Mouse (Mus musculus): ENCODE results near the gene Bri3. TPM values are rescaled to one million over a fixed set of nuclear protein-coding genes. Genes with fewer than 3 reads are reported as not detected.

Gene Bri3
- polyA plus RNA-seq, 1 experiment from 2014 or later: 313 TPM

GRCm38 (mm10) chr5:144341085-144341484 is 96.8 kb downstream of the Bri3 start:
- Histone ChIP-seq H3K4me2 (replicated peaks; ENCODE audit: low read depth) (no peak overlapping the region), H3K4me3 (ENCODE audit: low read depth, low read length) (no peak overlapping the region), H3K9me3 (ENCODE audit: control insufficient read depth) (no peaks in the 10 kb centered on the region), H3K36me3 (ENCODE audit: control insufficient read depth, insufficient read depth) (no peaks in the 10 kb centered on the region), H3K4me1 (replicated peaks; ENCODE audit: control insufficient read depth, insufficient read depth, low read length) (0 out of 2 replicates have a peak, but pooled peaks cover 4% of the 10 kb centered on the region), H3K9ac (ENCODE audit: low read depth, low read length) (no peak overlapping the region), H3K27ac (ENCODE audit: low read depth, low read length) (no peak overlapping the region), H3K27me3 (replicated peaks; ENCODE audit: control insufficient read depth, insufficient read depth, low read length) (no peaks in the 10 kb centered on the region)
- ATAC-seq: 0 out of 2 replicates have a peak, but pooled peaks have one; percentile 29
- TF ChIP-seq CTCF (IDR thresholded peaks at IDR 0.05; ENCODE audit: low read depth): no peak
- 29% methylated on average over 1 of the region's 1 CpGs for WGBS

- no peak overlapping the region for H3K27ac ChIP-seq (ENCODE audit: low read depth, low read length)
- ATAC-seq: no peak
These were observed 100.4 kb downstream of the Bri3 start for GRCm38 (mm10) chr5:144344592-144344991.

GRCm38 (mm10) chr5:144351185-144351584 is 106.9 kb downstream of the Bri3 start:
- Histone ChIP-seq H3K27me3 (replicated peaks; ENCODE audit: control insufficient read depth, insufficient read depth, low read length) (no peaks in the 10 kb centered on the region), H3K9ac (ENCODE audit: low read depth, low read length) (no peak overlapping the region), H3K4me3 (ENCODE audit: low read depth, low read length) (no peak overlapping the region), H3K27ac (ENCODE audit: low read depth, low read length) (no peak overlapping the region), H3K4me1 (replicated peaks; ENCODE audit: control insufficient read depth, insufficient read depth, low read length) (0 out of 2 replicates have a peak, but pooled peaks cover 3% of the 10 kb centered on the region), H3K9me3 (ENCODE audit: control insufficient read depth) (no peaks in the 10 kb centered on the region), H3K4me2 (replicated peaks; ENCODE audit: low read depth) (no peak overlapping the region), H3K36me3 (ENCODE audit: control insufficient read depth, insufficient read depth) (no peaks in the 10 kb centered on the region)
- TF ChIP-seq CTCF (IDR thresholded peaks at IDR 0.05; ENCODE audit: low read depth): no peak
- ATAC-seq: no peak
- WGBS: 27% methylated on average over 8 of the region's 8 CpGs

More at GRCm38 (mm10) chr5:144344592-144344991, 100.4 kb downstream of the Bri3 start:
- 74% methylated on average over 6 of the region's 6 CpGs for WGBS
- TF ChIP-seq CTCF (IDR thresholded peaks at IDR 0.05; ENCODE audit: low read depth): no peak
- Histone ChIP-seq H3K27me3 (replicated peaks; ENCODE audit: control insufficient read depth, insufficient read depth, low read length) (no peaks in the 10 kb centered on the region), H3K4me1 (replicated peaks; ENCODE audit: control insufficient read depth, insufficient read depth, low read length) (0 out of 2 replicates have a peak, but pooled peaks cover 4% of the 10 kb centered on the region), H3K36me3 (ENCODE audit: control insufficient read depth, insufficient read depth) (no peaks in the 10 kb centered on the region), H3K4me2 (replicated peaks; ENCODE audit: low read depth) (no peak overlapping the region), H3K4me3 (ENCODE audit: low read depth, low read length) (no peak overlapping the region), H3K9ac (ENCODE audit: low read depth, low read length) (no peak overlapping the region), H3K9me3 (ENCODE audit: control insufficient read depth) (no peaks in the 10 kb centered on the region)

GRCm38 (mm10) chr5:144352250-144353047 is 108.2 kb downstream of the Bri3 start:
- H3K9ac ChIP-seq (ENCODE audit: low read depth, low read length): no peak overlapping the region
- H3K4me3 ChIP-seq (ENCODE audit: low read depth, low read length): no peak overlapping the region
- H3K9me3 ChIP-seq (ENCODE audit: control insufficient read depth): no peaks in the 10 kb centered on the region
- H3K27ac ChIP-seq (ENCODE audit: low read depth, low read length): peak overlapping the region; percentile 0; the same call in 1 of the 2 replicates
- no peak overlapping the region for H3K4me2 ChIP-seq (replicated peaks; ENCODE audit: low read depth)
- H3K4me1 ChIP-seq (replicated peaks; ENCODE audit: control insufficient read depth, insufficient read depth, low read length): 0 out of 2 replicates have a peak, but pooled peaks cover 3% of the 10 kb centered on the region
- no peaks in the 10 kb centered on the region for H3K27me3 ChIP-seq (replicated peaks; ENCODE audit: control insufficient read depth, insufficient read depth, low read length)
- H3K36me3 ChIP-seq (ENCODE audit: control insufficient read depth, insufficient read depth): no peaks in the 10 kb centered on the region
- no peak for TF ChIP-seq CTCF (IDR thresholded peaks at IDR 0.05; ENCODE audit: low read depth)
- peak; percentile 61 for ATAC-seq
- WGBS: 59% methylated on average over 9 of the region's 9 CpGs

GRCm38 (mm10) chr5:144356776-144357455 is 112.7 kb downstream of the Bri3 start:
- 0 out of 2 replicates have a peak, but pooled peaks cover 4% of the 10 kb centered on the region for H3K4me1 ChIP-seq (replicated peaks; ENCODE audit: control insufficient read depth, insufficient read depth, low read length)
- H3K4me2 ChIP-seq (replicated peaks; ENCODE audit: low read depth): peak overlapping the region; percentile 75
- 7% methylated on average over 17 of the region's 17 CpGs for WGBS
- peak overlapping the region; percentile 88 for H3K4me3 ChIP-seq (ENCODE audit: low read depth, low read length)
- H3K27me3 ChIP-seq (replicated peaks; ENCODE audit: control insufficient read depth, insufficient read depth, low read length): no peaks in the 10 kb centered on the region
- H3K9me3 ChIP-seq (ENCODE audit: control insufficient read depth): no peaks in the 10 kb centered on the region
- TF ChIP-seq CTCF (IDR thresholded peaks at IDR 0.05; ENCODE audit: low read depth): no peak
- peak overlapping the region; percentile 94 for H3K9ac ChIP-seq (ENCODE audit: low read depth, low read length)
- no peaks in the 10 kb centered on the region for H3K36me3 ChIP-seq (ENCODE audit: control insufficient read depth, insufficient read depth)
- H3K27ac ChIP-seq (ENCODE audit: low read depth, low read length): peak overlapping the region; percentile 98
- ATAC-seq: no peak

GRCm38 (mm10) chr5:144357551-144357880 is 113.3 kb downstream of the Bri3 start:
- Histone ChIP-seq H3K4me1 (replicated peaks; ENCODE audit: control insufficient read depth, insufficient read depth, low read length) (0 out of 2 replicates have a peak, but pooled peaks cover 4% of the 10 kb centered on the region), H3K4me2 (replicated peaks; ENCODE audit: low read depth) (peak overlapping the region; percentile 75), H3K9ac (ENCODE audit: low read depth, low read length) (peak overlapping the region; percentile 94), H3K36me3 (ENCODE audit: control insufficient read depth, insufficient read depth) (no peaks in the 10 kb centered on the region), H3K4me3 (ENCODE audit: low read depth, low read length) (peak overlapping the region; percentile 88), H3K27ac (ENCODE audit: low read depth, low read length) (peak overlapping the region; percentile 98), H3K9me3 (ENCODE audit: control insufficient read depth) (no peaks in the 10 kb centered on the region), H3K27me3 (replicated peaks; ENCODE audit: control insufficient read depth, insufficient read depth, low read length) (no peaks in the 10 kb centered on the region)
- TF ChIP-seq CTCF (IDR thresholded peaks at IDR 0.05; ENCODE audit: low read depth): no peak
- ATAC-seq: no peak
- WGBS: under 1% methylated on average over 27 of the region's 27 CpGs

All from intestine, postnatal 0 days (tissue).